Mouse (Mus musculus) neural tube, embryonic 14.5 days (tissue): Measurements from ENCODE around the gene Il15. TPM values are rescaled to one million over a fixed set of nuclear protein-coding genes. Genes with fewer than 3 reads are reported as not detected.

ENCODE experiments used
- ATAC-seq: fragments of 200-750 bp; cut with Nextera tagmentation; 2 replicates; pipeline ENCODE4 v1.8.0; 2017; ENCODE audit warnings: low read depth, mild to moderate bottlenecking, moderate TSS enrichment, moderate library complexity
- H3K27ac ChIP-seq: fragments of 300-500 bp; sonication (generic); 2 replicates; pipeline ENCODE4 v1.5.1; 2014; ENCODE audit warnings: low read depth, mild to moderate bottlenecking, control low read depth, low read length, moderate library complexity, mixed read lengths
- H3K27me3 ChIP-seq: fragments of 300-500 bp; sonication (generic); 2 replicates; pipeline ENCODE4 v1.6.1; 2014; ENCODE audit warnings: low read length; ENCODE audit not compliant: control insufficient read depth, insufficient read depth
- H3K36me3 ChIP-seq: fragments of 300-500 bp; sonication (generic); 2 replicates; pipeline ENCODE4 v1.6.1; 2014; ENCODE audit warnings: low read length, mixed read lengths; ENCODE audit not compliant: control insufficient read depth, insufficient read depth
- H3K4me1 ChIP-seq: fragments of 300-500 bp; sonication (generic); 2 replicates; pipeline ENCODE4 v1.6.1; 2014; ENCODE audit warnings: low read length; ENCODE audit not compliant: control insufficient read depth, insufficient read depth
- H3K4me2 ChIP-seq: fragments of 300-500 bp; sonication (generic); 2 replicates; pipeline ENCODE4 v1.6.1; 2014; ENCODE audit warnings: mild to moderate bottlenecking, low read depth, low read length, control low read depth
- H3K4me3 ChIP-seq: fragments of 300-500 bp; sonication (generic); 2 replicates; pipeline ENCODE4 v1.5.1; 2014; ENCODE audit warnings: low read depth, low read length, control low read depth, mixed read lengths
- H3K9ac ChIP-seq: fragments of 300-500 bp; sonication (generic); replicated peaks from 2 replicates; pipeline ENCODE4 v1.6.1; 2014; ENCODE audit warnings: low read depth, mild to moderate bottlenecking, control low read depth, low read length, mixed read lengths
- H3K9me3 ChIP-seq: fragments of 300-500 bp; sonication (generic); 2 replicates; pipeline ENCODE4 v1.6.1; 2016; ENCODE audit warnings: low read length; ENCODE audit not compliant: control insufficient read depth
- WGBS: fragments of 180-500 bp; shearing (Covaris S2); extraction: QIAGEN DNeasy Blood & Tissue Kit; methylation state at CpG from one replicate; pipeline ENCODE4 v1.1.7; 2014; 5-methylcytosine and 5-hydroxymethylcytosine counted together
- polyA plus RNA-seq: library from polyadenylated mRNA; unstranded; fragments of >200 nt; fragmentation: Nextera tagmentation; extraction: Ambion mirVana; gene quantifications from 2 replicates; pipeline ENCODE4 v1.2.1, GENCODE M21; 2014

Il15 gene
- polyA plus RNA-seq, 1 experiment from 2014 or later = not detected

- H3K27me3 ChIP-seq = no peaks in the 10 kb centered on the region
- H3K27ac ChIP-seq = no peak overlapping the region
- no peaks in the 10 kb centered on the region for H3K36me3 ChIP-seq
- H3K4me2 ChIP-seq = no peak overlapping the region
- 87% methylated on average over 5 of the region's 5 CpGs for WGBS
- no peaks in the 10 kb centered on the region for H3K4me1 ChIP-seq
- no peaks in the 10 kb centered on the region for H3K9me3 ChIP-seq
- H3K4me3 ChIP-seq = no peak overlapping the region
- no peak for ATAC-seq
- no peak overlapping the region for H3K9ac ChIP-seq
Measured at GRCm38 (mm10) chr8:82281995-82282394, 121.0 kb downstream of the Il15 start.
